Mouse (Mus musculus): ENCODE results near the gene Cabp7. TPM values are rescaled to one million over a fixed set of nuclear protein-coding genes. Genes with fewer than 3 reads are reported as not detected.
A peak's percentile ranks its signal among the peaks of the same experiment; 100 is the strongest.

The Cabp7 gene
- polyA plus RNA-seq, 1 experiment from 2014 or later = 0.05 TPM

DNA sequence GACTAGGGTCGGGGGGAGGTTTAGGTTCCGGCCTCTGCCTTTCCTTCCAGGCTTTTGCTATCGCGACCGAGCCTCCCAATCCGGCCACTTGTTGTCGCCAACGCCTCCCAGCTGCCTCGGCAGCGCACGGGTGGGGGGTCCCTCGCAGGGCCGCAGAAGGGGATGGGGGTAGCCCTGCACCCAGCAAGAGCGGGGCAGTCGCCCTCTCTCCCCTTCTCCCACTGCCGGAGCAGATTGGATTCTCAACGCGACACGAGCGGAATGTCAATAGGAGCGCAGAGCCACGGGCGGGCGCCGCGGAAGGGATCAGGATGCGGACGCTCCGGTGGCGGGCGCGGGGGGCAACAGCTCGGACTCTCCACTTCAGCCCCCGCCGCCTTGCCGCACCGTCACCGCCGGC, 609 bp downstream of the Cabp7 start:
- H3K27ac ChIP-seq = no peak overlapping the region
- peaks cover 99% of the 10 kb centered on the region for H3K27me3 ChIP-seq
- H3K36me3 ChIP-seq = no peaks in the 10 kb centered on the region
- peak overlapping the region; percentile 47 for H3K4me3 ChIP-seq
- no peaks in the 10 kb centered on the region for H3K9me3 ChIP-seq
- H3K4me1 ChIP-seq = peaks cover 19% of the 10 kb centered on the region
- peak overlapping the region; percentile 96 for H3K4me2 ChIP-seq
- under 1% methylated on average over 36 of the region's 39 CpGs for whole genome bisulfite sequencing
- H3K9ac ChIP-seq = no peak overlapping the region
- no peak for ATAC-seq (ENCODE audit: insufficient number of reproducible peaks, low FRiP score, low TSS enrichment, low read depth)

DNA sequence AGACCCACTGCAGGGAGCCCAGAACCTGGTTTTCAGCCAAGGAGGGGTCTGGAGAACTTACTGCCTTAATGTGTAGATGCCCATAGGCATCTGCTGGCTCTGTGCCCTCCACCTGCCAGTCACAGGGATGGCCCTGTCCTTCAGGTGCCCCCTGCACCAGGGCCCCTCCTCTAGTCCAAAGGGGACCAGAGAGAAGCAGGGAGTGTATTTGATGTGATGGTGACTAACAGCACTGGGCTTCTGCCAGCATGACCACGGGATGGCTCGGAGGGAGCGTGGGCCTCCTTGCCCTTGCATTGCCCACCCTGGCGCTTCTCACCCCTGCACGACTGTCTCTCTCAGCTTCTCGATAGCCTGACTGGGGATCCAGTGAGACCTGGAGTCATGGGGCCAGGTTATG, 1.9 kb downstream of the Cabp7 start:
- WGBS = 59% methylated on average over 6 of the region's 6 CpGs
- ATAC-seq (ENCODE audit: insufficient number of reproducible peaks, low FRiP score, low TSS enrichment, low read depth) = no peak
- Histone ChIP-seq H3K9ac (no peak overlapping the region), H3K27me3 (peaks cover 90% of the 10 kb centered on the region), H3K27ac (no peak overlapping the region), H3K4me2 (no peak overlapping the region), H3K36me3 (no peaks in the 10 kb centered on the region), H3K4me1 (peaks cover 19% of the 10 kb centered on the region), H3K9me3 (no peaks in the 10 kb centered on the region), H3K4me3 (no peak overlapping the region)

DNA sequence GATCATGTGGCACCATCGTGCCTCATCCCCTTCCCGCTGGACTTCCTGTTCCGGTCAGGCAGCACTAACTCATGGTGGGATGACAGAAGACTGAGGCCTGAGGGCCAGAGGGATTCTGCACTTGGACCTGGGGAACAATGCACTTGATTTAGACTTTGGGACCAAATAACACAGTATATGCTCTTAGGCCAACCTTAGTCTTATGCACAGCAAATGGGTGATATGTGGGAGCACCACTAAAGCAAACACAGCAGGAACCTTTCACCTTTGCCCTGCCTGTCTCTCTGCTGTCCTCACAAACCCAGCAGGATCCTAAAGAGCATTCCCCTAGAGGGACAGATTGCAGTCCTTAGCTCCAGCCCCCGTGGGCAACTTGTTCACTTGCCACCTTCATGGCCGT, 5.8 kb downstream of the Cabp7 start:
- no peak for ATAC-seq (ENCODE audit: insufficient number of reproducible peaks, low FRiP score, low TSS enrichment, low read depth)
- H3K36me3 ChIP-seq = peaks cover 6% of the 10 kb centered on the region; the same call in 1 of the 2 replicates
- H3K27ac ChIP-seq = no peak overlapping the region
- H3K4me3 ChIP-seq = no peak overlapping the region
- H3K9me3 ChIP-seq = no peaks in the 10 kb centered on the region
- H3K27me3 ChIP-seq = peaks cover 51% of the 10 kb centered on the region
- peaks cover 3% of the 10 kb centered on the region for H3K4me1 ChIP-seq
- H3K9ac ChIP-seq = no peak overlapping the region
- no peak overlapping the region for H3K4me2 ChIP-seq
- WGBS = 53% methylated on average over 5 of the region's 5 CpGs

DNA sequence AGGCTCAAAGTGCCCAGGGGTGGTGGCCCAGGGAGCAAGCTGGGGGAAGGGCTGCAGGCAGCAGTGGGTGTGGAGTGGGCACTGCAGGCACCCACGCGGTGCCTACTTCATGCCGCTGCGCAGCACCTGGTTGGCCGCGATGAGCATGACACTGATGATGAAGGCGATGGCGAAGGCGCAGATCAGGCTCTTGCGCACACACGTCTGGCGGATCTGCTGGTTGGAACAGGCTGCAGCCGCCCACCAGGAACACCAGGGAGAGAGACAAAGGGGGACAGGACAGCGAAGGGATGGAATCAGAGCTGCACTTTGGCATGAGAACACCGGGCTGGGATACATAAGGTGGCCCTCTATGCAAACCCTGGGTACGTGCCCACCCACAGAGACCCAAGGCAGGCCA, 7.9 kb downstream of the Cabp7 start:
- no peaks in the 10 kb centered on the region for H3K9me3 ChIP-seq
- peaks cover 30% of the 10 kb centered on the region for H3K27me3 ChIP-seq
- no peak for ATAC-seq (ENCODE audit: insufficient number of reproducible peaks, low FRiP score, low TSS enrichment, low read depth)
- 93% methylated on average over 16 of the region's 16 CpGs for WGBS
- H3K27ac ChIP-seq = no peak overlapping the region
- H3K4me2 ChIP-seq = no peak overlapping the region
- H3K36me3 ChIP-seq = peaks cover 6% of the 10 kb centered on the region; the same call in 1 of the 2 replicates
- no peaks in the 10 kb centered on the region for H3K4me1 ChIP-seq
- H3K4me3 ChIP-seq = no peak overlapping the region
- no peak overlapping the region for H3K9ac ChIP-seq

DNA sequence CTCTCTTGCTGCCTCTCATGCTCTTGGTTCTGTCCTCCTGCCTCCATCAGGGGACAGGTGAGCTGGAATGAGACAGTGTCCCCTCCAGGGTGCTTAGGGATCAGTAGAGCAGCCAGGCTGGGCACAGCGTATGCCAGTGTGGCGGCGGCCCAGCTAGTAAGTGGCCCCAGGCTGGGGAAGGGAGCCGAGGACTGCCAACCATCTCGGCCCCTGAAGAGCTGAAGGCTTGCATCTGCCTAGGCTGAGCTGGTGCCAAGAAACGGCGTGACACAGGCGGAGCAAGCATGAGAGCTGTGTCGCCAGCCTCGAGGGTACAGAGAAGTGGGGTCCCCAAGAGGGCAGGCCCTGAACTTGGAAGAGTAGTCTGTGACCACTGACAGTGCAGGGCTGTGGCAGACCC, 8.9 kb downstream of the Cabp7 start:
- no peak for ATAC-seq (ENCODE audit: insufficient number of reproducible peaks, low FRiP score, low TSS enrichment, low read depth)
- no peak overlapping the region for H3K27ac ChIP-seq
- H3K4me3 ChIP-seq = no peak overlapping the region
- peaks cover 12% of the 10 kb centered on the region for H3K36me3 ChIP-seq
- H3K4me1 ChIP-seq = no peaks in the 10 kb centered on the region
- peaks cover 20% of the 10 kb centered on the region for H3K27me3 ChIP-seq
- H3K9ac ChIP-seq = no peak overlapping the region
- no peak overlapping the region for H3K4me2 ChIP-seq
- no peaks in the 10 kb centered on the region for H3K9me3 ChIP-seq
- 77% methylated on average over 10 of the region's 10 CpGs for WGBS

DNA sequence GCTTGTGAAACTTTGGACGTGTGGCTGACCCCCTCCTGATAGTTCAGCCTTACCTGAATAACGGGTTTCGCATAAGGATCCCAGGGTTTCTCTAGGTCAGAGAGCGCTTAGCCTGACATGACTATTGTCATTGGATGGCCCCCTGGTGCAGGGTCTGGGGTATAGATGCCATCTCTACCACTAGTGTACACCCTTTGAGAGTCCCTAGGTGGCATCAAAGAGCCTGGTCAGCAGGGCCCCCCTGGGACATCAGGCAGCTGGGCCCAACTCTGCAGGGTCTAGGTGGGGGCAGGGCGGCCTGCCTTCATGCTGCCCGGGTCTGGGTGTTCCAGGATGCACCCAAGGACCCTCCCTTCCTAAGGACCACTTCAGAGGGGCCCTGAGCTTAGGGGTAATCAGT, 10.2 kb downstream of the Cabp7 start:
- peaks cover 7% of the 10 kb centered on the region for H3K27me3 ChIP-seq
- 56% methylated on average over 6 of the region's 6 CpGs for WGBS
- no peak for ATAC-seq (ENCODE audit: insufficient number of reproducible peaks, low FRiP score, low TSS enrichment, low read depth)
- no peak overlapping the region for H3K4me2 ChIP-seq
- no peaks in the 10 kb centered on the region for H3K4me1 ChIP-seq
- no peak overlapping the region for H3K4me3 ChIP-seq
- H3K9me3 ChIP-seq = no peaks in the 10 kb centered on the region
- H3K36me3 ChIP-seq = peaks cover 17% of the 10 kb centered on the region
- H3K27ac ChIP-seq = no peak overlapping the region
- no peak overlapping the region for H3K9ac ChIP-seq

DNA sequence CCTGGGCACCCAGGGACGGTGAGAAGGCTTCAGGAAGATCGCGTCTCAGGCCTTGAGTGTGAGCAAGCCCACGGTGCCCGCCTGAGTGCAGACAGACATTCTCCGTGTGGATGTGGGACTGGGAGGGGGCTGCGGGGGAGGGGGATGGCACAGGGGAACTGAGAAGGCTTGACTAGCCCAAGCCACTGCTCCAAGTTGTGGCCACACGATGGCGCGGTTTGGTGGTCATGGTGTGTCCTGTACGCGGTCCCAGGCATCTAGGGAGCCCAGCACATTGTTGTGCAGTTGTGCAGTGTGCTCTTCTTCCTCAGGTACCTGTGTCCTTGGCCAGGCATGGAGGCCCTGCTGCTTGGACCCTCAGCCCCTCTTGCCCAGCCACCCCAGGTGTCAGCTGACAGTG, 12.4 kb downstream of the Cabp7 start:
- Histone ChIP-seq H3K36me3 (peaks cover 17% of the 10 kb centered on the region), H3K4me3 (no peak overlapping the region), H3K27ac (no peak overlapping the region), H3K27me3 (no peaks in the 10 kb centered on the region), H3K9ac (no peak overlapping the region), H3K4me2 (no peak overlapping the region), H3K9me3 (no peaks in the 10 kb centered on the region), H3K4me1 (peaks cover 7% of the 10 kb centered on the region)
- ATAC-seq (ENCODE audit: insufficient number of reproducible peaks, low FRiP score, low TSS enrichment, low read depth) = no peak
- WGBS = 43% methylated on average over 12 of the region's 12 CpGs

DNA sequence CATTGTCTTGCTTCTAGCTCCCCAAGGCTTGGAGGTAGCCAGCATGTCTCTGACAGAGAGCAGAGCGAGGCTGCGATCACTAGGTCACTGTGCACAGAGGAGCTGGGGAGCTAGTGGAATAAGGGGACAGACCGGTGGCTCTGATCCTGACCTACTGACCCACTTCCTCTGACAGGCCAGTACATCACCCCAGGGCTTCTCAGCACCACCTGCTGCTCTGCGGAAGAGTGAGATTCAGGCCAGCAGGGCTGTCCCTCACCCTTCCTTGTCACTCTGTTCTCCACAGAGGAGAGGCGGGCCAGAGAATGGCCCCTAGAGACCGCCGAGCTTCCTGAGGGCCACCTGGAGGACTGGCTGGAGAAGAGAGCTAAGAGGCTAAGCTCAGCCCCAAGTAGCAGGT, 14.8 kb downstream of the Cabp7 start:
- peaks cover 11% of the 10 kb centered on the region; the same call in 1 of the 2 replicates for H3K36me3 ChIP-seq
- no peaks in the 10 kb centered on the region for H3K9me3 ChIP-seq
- H3K4me3 ChIP-seq = no peak overlapping the region
- peaks cover 7% of the 10 kb centered on the region for H3K4me1 ChIP-seq
- no peak overlapping the region for H3K9ac ChIP-seq
- no peaks in the 10 kb centered on the region for H3K27me3 ChIP-seq
- ATAC-seq (ENCODE audit: insufficient number of reproducible peaks, low FRiP score, low TSS enrichment, low read depth) = no peak
- H3K27ac ChIP-seq = no peak overlapping the region
- no peak overlapping the region for H3K4me2 ChIP-seq
- WGBS = 69% methylated on average over 7 of the region's 7 CpGs

DNA sequence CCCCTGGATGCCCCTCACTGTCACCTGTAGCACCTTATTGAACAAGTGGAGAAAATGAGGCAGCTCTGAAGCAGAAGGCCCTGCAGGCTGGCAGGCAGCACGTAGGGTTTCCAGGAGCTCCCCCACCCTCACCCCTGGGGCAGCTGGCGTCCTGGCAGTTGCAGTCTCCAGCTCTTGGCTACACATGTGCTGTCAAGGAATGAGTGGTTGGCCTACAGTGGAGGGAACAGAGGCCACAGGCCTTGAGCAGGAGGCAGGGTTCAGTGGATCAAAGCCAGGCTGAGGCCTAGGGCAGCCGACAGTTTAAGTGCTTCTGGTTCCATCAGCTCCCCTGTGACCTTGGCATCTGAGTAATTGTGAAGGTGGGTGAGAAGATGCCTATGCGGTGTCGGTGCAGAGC, 15.7 kb downstream of the Cabp7 start:
- Histone ChIP-seq H3K4me2 (no peak overlapping the region), H3K27ac (no peak overlapping the region), H3K27me3 (no peaks in the 10 kb centered on the region), H3K9me3 (no peaks in the 10 kb centered on the region), H3K4me3 (no peak overlapping the region), H3K36me3 (peaks cover 11% of the 10 kb centered on the region; the same call in 1 of the 2 replicates), H3K4me1 (peaks cover 7% of the 10 kb centered on the region), H3K9ac (no peak overlapping the region)
- WGBS = 64% methylated on average over 5 of the region's 5 CpGs
- no peak for ATAC-seq (ENCODE audit: insufficient number of reproducible peaks, low FRiP score, low TSS enrichment, low read depth)

DNA sequence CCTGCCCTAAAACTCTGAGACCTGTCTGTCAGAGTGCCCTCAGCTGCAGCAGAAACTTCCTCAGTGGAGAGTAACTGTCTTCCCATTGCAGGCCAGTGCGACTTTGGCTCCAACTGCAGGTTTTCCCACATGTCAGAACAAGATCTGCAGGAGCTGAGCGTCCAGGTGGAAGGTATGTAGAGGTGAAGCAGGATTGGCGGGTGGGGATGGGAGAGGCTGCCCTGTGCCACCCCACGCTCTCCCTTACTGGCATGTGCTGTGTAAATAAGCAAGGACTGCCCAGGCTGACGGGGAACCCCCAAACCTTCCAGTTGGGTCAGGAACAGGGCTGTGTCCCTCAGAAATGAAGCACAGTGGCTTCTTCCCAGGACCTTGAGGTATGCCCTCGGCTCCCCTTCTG, 16.5 kb downstream of the Cabp7 start:
- ATAC-seq (ENCODE audit: insufficient number of reproducible peaks, low FRiP score, low TSS enrichment, low read depth) = no peak
- no peak overlapping the region for H3K4me2 ChIP-seq
- no peak overlapping the region for H3K4me3 ChIP-seq
- H3K36me3 ChIP-seq = peaks cover 18% of the 10 kb centered on the region
- 62% methylated on average over 6 of the region's 6 CpGs for WGBS
- no peaks in the 10 kb centered on the region for H3K27me3 ChIP-seq
- no peaks in the 10 kb centered on the region for H3K9me3 ChIP-seq
- peaks cover 7% of the 10 kb centered on the region for H3K4me1 ChIP-seq
- H3K9ac ChIP-seq = 0 out of 2 replicates have a peak overlapping the region, but pooled peaks have one; percentile 26
- no peak overlapping the region for H3K27ac ChIP-seq

DNA sequence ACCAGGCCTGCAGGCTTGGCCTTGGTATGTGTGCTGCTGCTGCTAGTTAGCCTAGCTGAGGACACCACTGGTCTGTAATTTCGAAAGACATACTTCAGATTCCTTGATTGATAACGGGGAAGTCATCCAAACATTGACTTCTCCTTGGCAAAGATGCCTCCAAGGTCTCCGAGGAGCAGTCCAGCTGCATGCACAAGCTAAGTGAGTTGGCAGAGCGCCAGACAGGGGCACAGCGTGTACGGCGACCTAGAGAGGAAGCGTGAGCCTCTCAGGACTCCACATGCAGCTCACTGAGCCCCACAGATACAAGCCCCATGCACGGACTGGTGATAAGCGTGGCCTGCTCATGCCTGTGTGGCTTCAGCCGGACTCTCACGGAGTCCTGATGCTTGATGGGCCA, 17.0 kb downstream of the Cabp7 start:
- WGBS = 42% methylated on average over 12 of the region's 12 CpGs
- peaks cover 7% of the 10 kb centered on the region for H3K4me1 ChIP-seq
- no peak overlapping the region for H3K9ac ChIP-seq
- H3K4me2 ChIP-seq = no peak overlapping the region
- no peaks in the 10 kb centered on the region for H3K27me3 ChIP-seq
- no peak overlapping the region for H3K27ac ChIP-seq
- H3K36me3 ChIP-seq = peaks cover 23% of the 10 kb centered on the region
- H3K9me3 ChIP-seq = no peaks in the 10 kb centered on the region
- no peak for ATAC-seq (ENCODE audit: insufficient number of reproducible peaks, low FRiP score, low TSS enrichment, low read depth)
- H3K4me3 ChIP-seq = no peak overlapping the region

DNA sequence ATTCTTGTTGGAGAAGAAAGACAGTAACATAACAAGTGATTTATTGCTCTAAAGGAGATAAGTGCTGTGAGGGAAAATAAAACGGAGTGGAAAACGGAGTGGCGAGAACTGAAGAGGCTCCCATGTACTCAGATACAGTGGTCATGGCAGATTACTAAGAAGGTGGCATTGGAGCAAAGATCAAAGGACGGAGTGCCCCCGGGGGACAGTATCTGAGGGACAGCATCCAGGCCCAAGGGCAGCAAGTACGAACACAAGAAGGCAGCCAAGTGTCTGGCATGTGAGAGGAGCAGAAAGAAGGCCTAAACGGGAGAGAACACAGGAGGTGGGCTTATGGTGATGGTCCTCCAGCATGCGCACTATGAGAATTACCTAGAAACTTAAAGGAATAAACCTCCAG, 24.9 kb downstream of the Cabp7 start:
- Histone ChIP-seq H3K36me3 (peaks cover 36% of the 10 kb centered on the region), H3K4me3 (no peak overlapping the region), H3K4me1 (peaks cover 20% of the 10 kb centered on the region), H3K4me2 (no peak overlapping the region), H3K9ac (no peak overlapping the region), H3K27me3 (no peaks in the 10 kb centered on the region), H3K27ac (no peak overlapping the region), H3K9me3 (no peaks in the 10 kb centered on the region)
- 73% methylated on average over 8 of the region's 8 CpGs for WGBS
- ATAC-seq (ENCODE audit: insufficient number of reproducible peaks, low FRiP score, low TSS enrichment, low read depth) = no peak

DNA sequence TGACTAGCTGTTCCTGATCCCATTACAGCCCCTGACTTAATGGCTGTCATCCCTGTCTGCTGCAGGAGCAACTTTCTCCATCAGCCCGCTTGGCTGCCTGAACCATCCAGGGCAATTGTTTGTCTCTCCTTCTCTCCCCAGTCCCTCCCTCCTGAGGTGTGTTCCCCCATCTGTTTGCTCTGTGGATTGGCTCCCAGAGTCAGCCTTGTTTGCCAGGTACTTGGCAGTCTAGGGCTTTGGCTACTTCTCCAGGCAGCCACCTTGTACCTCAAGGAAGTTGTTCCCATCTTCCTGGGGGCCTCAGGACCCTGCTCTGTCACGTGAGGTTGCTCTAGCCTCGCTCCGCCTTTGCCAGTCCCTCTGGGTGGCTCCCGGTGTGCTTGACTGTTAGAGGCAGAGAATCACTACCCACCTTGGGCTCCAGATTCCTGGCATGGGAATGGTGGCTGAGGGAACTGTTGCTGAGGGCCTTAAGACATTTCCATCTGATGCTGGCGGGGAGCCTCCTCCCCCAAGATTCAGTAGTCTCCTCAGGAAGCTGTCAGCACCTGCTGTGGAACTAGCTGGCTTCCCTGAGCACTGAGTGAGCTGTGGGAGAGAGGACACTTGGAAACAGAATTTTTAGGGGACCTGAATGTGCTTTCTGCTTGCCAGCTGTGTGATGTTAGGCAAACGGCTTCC, 25.5 kb downstream of the Cabp7 start:
- peak; percentile 40; the same call in 1 of the 2 replicates for ATAC-seq (ENCODE audit: insufficient number of reproducible peaks, low FRiP score, low TSS enrichment, low read depth)
- H3K9ac ChIP-seq = no peak overlapping the region
- 40% methylated on average over 7 of the region's 7 CpGs for WGBS

More for the DNA sequence above, 25.5 kb downstream of the Cabp7 start:
- peaks cover 36% of the 10 kb centered on the region for H3K36me3 ChIP-seq
- no peak overlapping the region for H3K27ac ChIP-seq
- H3K4me1 ChIP-seq = peaks cover 20% of the 10 kb centered on the region
- no peaks in the 10 kb centered on the region for H3K9me3 ChIP-seq
- H3K27me3 ChIP-seq = no peaks in the 10 kb centered on the region
- H3K4me3 ChIP-seq = no peak overlapping the region
- no peak overlapping the region for H3K4me2 ChIP-seq

All from limb, embryonic 15.5 days (tissue).